Mouse (Mus musculus) neural tube, embryonic 12.5 days (tissue): ENCODE measurements at regions not wholly inside any gene's neighbourhood (a gene's known extent, or its start where the extent isn't known, plus 50 kb on each side); places are given as distances from the start of the nearest gene placed in this dataset.
A peak's percentile ranks its signal among the peaks of the same experiment; 100 is the strongest.

Source experiments
- ATAC-seq: fragments of 200-750 bp; cut with Nextera tagmentation; 2 replicates; pipeline ENCODE4 v1.8.0; 2017; ENCODE audit warnings: low read depth, mild to moderate bottlenecking, moderate TSS enrichment, moderate library complexity; ENCODE audit not compliant: low FRiP score
- H3K27ac ChIP-seq: fragments of 300-500 bp; sonication (generic); 2 replicates; pipeline ENCODE4 v1.5.1; 2016
- H3K27me3 ChIP-seq: fragments of 300-500 bp; sonication (generic); replicated peaks from 2 replicates; pipeline ENCODE4 v1.6.1; 2016; ENCODE audit warnings: mild to moderate bottlenecking
- H3K36me3 ChIP-seq: fragments of 300-500 bp; sonication (generic); 2 replicates; pipeline ENCODE4 v1.6.1; 2016; ENCODE audit warnings: mild to moderate bottlenecking
- H3K4me1 ChIP-seq: fragments of 300-500 bp; sonication (generic); 2 replicates; pipeline ENCODE4 v1.6.1; 2016
- H3K4me2 ChIP-seq: fragments of 300-500 bp; sonication (generic); replicated peaks from 2 replicates; pipeline ENCODE4 v1.6.1; 2016; ENCODE audit warnings: mild to moderate bottlenecking
- H3K4me3 ChIP-seq: fragments of 300-500 bp; sonication (generic); 2 replicates; pipeline ENCODE4 v1.5.1; 2016
- H3K9ac ChIP-seq: fragments of 300-500 bp; sonication (generic); 2 replicates; pipeline ENCODE4 v1.6.1; 2016; ENCODE audit warnings: mild to moderate bottlenecking
- H3K9me3 ChIP-seq: fragments of 300-500 bp; sonication (generic); 2 replicates; pipeline ENCODE4 v1.6.1; 2016; ENCODE audit warnings: mild to moderate bottlenecking
- WGBS: fragments of 180-500 bp; shearing (Covaris S2); methylation state at CpG from one replicate; pipeline ENCODE4 v1.1.7; 2016; 5-methylcytosine and 5-hydroxymethylcytosine counted together

DNA sequence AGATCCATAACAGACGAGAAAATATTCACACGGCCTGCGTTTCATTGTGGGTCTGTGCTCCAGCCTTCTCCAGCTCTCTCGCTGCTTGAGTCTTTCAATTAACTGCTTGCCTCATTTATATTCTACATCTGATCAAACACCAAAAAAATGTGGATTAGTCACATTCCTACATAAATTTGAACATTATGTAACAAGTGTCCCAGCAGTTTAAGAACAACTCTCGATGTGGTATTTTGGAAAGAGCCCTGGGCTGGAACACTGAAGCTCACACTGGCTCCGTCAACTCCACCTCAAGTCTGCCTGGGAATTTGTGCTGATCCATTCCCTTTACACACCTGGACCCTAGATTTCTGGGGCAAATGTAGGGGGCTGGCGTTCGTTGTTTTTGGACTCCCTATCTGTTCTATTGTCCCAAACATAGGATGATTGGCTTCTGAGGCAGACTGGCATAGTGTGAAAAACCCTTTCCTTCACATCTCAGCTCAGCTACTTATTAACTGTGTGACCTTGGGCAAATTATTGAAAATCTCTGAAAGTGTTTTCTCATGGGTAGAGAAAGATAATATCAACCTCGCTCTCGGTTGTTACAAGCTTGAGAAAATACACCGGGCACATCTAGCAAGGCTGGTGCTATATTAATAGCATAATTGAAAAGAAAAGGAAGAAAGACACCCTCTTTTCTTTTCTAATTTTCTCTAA is 161.0 kb upstream of the Rfx3 start:
- Histone ChIP-seq H3K4me3 (no peak overlapping the region), H3K4me2 (no peak overlapping the region), H3K27ac (no peak overlapping the region), H3K4me1 (no peaks in the 10 kb centered on the region), H3K9me3 (no peaks in the 10 kb centered on the region), H3K36me3 (no peaks in the 10 kb centered on the region), H3K9ac (no peak overlapping the region), H3K27me3 (no peaks in the 10 kb centered on the region)
- ATAC-seq: no peak
- WGBS: 95% methylated on average over 11 of the region's 11 CpGs

DNA sequence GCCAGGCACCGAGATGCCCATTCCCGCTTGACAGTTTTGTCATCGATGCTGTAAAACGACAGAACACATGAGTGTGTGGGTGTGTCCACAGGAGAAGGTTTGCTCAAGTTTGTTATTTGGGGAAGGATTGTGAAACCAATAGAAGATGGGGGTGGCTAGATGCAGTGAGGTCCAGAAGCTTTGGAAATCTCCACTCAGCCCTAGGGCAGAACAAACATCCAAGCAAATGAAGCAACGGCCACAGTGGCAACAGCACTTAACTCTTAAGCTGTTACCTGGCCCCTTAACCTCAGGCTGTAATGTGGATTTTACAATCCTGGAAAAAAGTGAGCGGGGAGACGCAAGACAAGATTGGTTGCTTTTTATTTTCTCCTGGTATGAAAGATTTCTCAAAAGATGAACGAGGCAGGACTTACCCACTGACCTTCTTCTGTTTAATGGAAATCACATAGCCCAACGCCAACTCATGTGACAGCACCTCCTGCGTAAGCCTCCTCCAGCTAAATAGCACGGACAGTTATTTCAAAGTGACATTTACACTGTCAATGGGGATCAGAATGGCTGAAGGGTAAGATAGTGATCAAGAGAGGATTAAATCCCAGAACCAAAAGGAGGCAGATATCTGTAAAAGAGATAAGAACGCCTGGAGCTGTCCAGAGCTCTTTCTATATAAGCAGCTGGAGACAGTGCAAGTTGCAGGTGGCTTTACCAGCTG is 156.6 kb upstream of the Rfx3 start:
- Histone ChIP-seq H3K4me3 (no peak overlapping the region), H3K36me3 (no peaks in the 10 kb centered on the region), H3K4me2 (no peak overlapping the region), H3K9ac (no peak overlapping the region), H3K4me1 (no peaks in the 10 kb centered on the region), H3K9me3 (no peaks in the 10 kb centered on the region), H3K27ac (no peak overlapping the region), H3K27me3 (no peaks in the 10 kb centered on the region)
- no peak for ATAC-seq
- 89% methylated on average over 12 of the region's 12 CpGs for WGBS

- Histone ChIP-seq H3K9ac (no peak overlapping the region), H3K4me1 (no peaks in the 10 kb centered on the region), H3K36me3 (no peaks in the 10 kb centered on the region), H3K4me3 (no peak overlapping the region), H3K27me3 (no peaks in the 10 kb centered on the region), H3K9me3 (no peaks in the 10 kb centered on the region), H3K27ac (no peak overlapping the region), H3K4me2 (no peak overlapping the region)
- WGBS: 82% methylated on average over 7 of the region's 7 CpGs
- no peak for ATAC-seq
Observed at GRCm38 (mm10) chr19:28166626-28167025, 155.7 kb upstream of the Rfx3 start.

DNA sequence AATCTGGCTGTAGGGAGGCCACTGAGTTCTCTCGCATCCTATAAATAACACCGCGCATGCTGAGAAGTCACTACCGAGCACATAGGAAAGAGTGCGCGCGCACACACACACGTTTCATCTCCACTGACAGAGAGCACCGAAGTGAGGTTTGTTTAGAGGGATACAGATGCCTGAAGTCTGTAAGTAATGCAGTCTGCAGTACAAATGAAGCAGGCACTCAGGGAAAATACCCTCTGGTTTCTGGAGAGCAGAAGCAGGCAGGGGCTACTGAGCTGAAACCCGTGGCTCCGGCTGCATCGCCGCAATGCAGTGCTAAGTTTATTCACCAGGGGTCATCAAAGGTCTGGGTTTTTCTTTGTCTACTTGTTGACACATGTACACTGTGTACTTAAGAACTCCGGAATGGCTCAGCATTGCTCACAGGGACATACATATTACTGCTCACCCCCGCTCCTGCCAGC is 155.0 kb upstream of the Rfx3 start:
- no peaks in the 10 kb centered on the region for H3K27me3 ChIP-seq
- H3K9ac ChIP-seq: no peak overlapping the region
- no peak overlapping the region for H3K4me3 ChIP-seq
- peak; percentile 75 for ATAC-seq
- 39% methylated on average over 15 of the region's 15 CpGs for WGBS
- no peaks in the 10 kb centered on the region for H3K36me3 ChIP-seq
- H3K27ac ChIP-seq: no peak overlapping the region
- H3K4me1 ChIP-seq: no peaks in the 10 kb centered on the region
- no peaks in the 10 kb centered on the region for H3K9me3 ChIP-seq
- H3K4me2 ChIP-seq: peak overlapping the region; percentile 42

GRCm38 (mm10) chr19:28163195-28163594 is 152.2 kb upstream of the Rfx3 start:
- Histone ChIP-seq H3K27me3 (no peaks in the 10 kb centered on the region), H3K4me3 (no peak overlapping the region), H3K4me1 (no peaks in the 10 kb centered on the region), H3K9ac (no peak overlapping the region), H3K27ac (no peak overlapping the region), H3K4me2 (no peak overlapping the region), H3K36me3 (no peaks in the 10 kb centered on the region), H3K9me3 (no peaks in the 10 kb centered on the region)
- ATAC-seq: no peak
- 85% methylated on average over 6 of the region's 6 CpGs for WGBS

DNA sequence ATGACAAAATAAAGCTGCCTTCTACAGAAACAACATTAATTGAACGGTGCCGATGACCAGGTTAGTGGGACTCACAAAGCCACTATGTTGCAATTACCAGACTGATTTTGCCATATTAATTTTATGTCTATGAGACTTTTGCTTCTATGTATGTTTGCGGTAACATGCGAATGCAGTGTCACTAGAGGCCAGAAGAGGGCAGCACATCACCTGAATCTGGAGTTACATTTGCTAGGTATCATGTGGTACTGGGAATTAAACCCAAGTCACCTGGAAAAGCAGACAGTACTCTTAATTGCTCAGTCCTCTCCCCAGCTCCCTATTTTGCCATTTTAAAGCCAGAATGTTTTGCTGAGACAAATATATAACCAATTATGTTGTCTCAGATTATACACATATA is 149.6 kb upstream of the Rfx3 start:
- no peaks in the 10 kb centered on the region for H3K36me3 ChIP-seq
- H3K4me3 ChIP-seq: no peak overlapping the region
- no peak for ATAC-seq
- H3K4me2 ChIP-seq: no peak overlapping the region
- H3K27ac ChIP-seq: no peak overlapping the region
- H3K9ac ChIP-seq: no peak overlapping the region
- H3K4me1 ChIP-seq: no peaks in the 10 kb centered on the region
- no peaks in the 10 kb centered on the region for H3K27me3 ChIP-seq
- WGBS: 81% methylated on average over 4 of the region's 4 CpGs
- H3K9me3 ChIP-seq: no peaks in the 10 kb centered on the region

GRCm38 (mm10) chr19:28157196-28157595 is 146.2 kb upstream of the Rfx3 start:
- no peak for ATAC-seq
- Histone ChIP-seq H3K27me3 (no peaks in the 10 kb centered on the region), H3K4me1 (no peaks in the 10 kb centered on the region), H3K36me3 (no peaks in the 10 kb centered on the region), H3K9ac (no peak overlapping the region), H3K9me3 (no peaks in the 10 kb centered on the region), H3K4me2 (no peak overlapping the region), H3K4me3 (no peak overlapping the region), H3K27ac (no peak overlapping the region)
- 75% methylated on average over 3 of the region's 3 CpGs for WGBS

- 84% methylated on average over 10 of the region's 10 CpGs for WGBS
Observed at GRCm38 (mm10) chr19:28137581-28137980, 126.6 kb upstream of the Rfx3 start.

GRCm38 (mm10) chr19:28134806-28135205 is 123.8 kb upstream of the Rfx3 start:
- Histone ChIP-seq H3K36me3 (no peaks in the 10 kb centered on the region), H3K27ac (no peak overlapping the region), H3K4me1 (no peaks in the 10 kb centered on the region), H3K4me2 (no peak overlapping the region), H3K9ac (no peak overlapping the region), H3K4me3 (no peak overlapping the region), H3K27me3 (no peaks in the 10 kb centered on the region), H3K9me3 (no peaks in the 10 kb centered on the region)
- ATAC-seq: no peak
- 24% methylated on average over 1 of the region's 1 CpGs for WGBS

More at GRCm38 (mm10) chr19:28137581-28137980, 126.6 kb upstream of the Rfx3 start:
- no peaks in the 10 kb centered on the region for H3K36me3 ChIP-seq
- no peaks in the 10 kb centered on the region for H3K4me1 ChIP-seq
- H3K9ac ChIP-seq: no peak overlapping the region
- no peaks in the 10 kb centered on the region for H3K27me3 ChIP-seq
- H3K9me3 ChIP-seq: no peaks in the 10 kb centered on the region
- no peak for ATAC-seq
- no peak overlapping the region for H3K27ac ChIP-seq
- H3K4me3 ChIP-seq: no peak overlapping the region
- H3K4me2 ChIP-seq: no peak overlapping the region

GRCm38 (mm10) chr19:28111263-28112180 is 100.6 kb upstream of the Rfx3 start:
- no peak overlapping the region for H3K9ac ChIP-seq
- no peaks in the 10 kb centered on the region for H3K4me1 ChIP-seq
- no peak for ATAC-seq
- 84% methylated on average over 10 of the region's 10 CpGs for WGBS
- no peaks in the 10 kb centered on the region for H3K9me3 ChIP-seq
- no peak overlapping the region for H3K4me2 ChIP-seq
- no peaks in the 10 kb centered on the region for H3K27me3 ChIP-seq
- no peaks in the 10 kb centered on the region for H3K36me3 ChIP-seq
- H3K27ac ChIP-seq: no peak overlapping the region
- no peak overlapping the region for H3K4me3 ChIP-seq

GRCm38 (mm10) chr19:28095620-28096019 is 84.7 kb upstream of the Rfx3 start:
- H3K27ac ChIP-seq: no peak overlapping the region
- H3K4me3 ChIP-seq: no peak overlapping the region
- peak overlapping the region; percentile 26 for H3K4me2 ChIP-seq
- ATAC-seq: no peak
- WGBS: 19% methylated on average over 9 of the region's 9 CpGs
- H3K9me3 ChIP-seq: no peaks in the 10 kb centered on the region
- H3K4me1 ChIP-seq: no peaks in the 10 kb centered on the region; the same call in 1 of the 2 replicates
- H3K27me3 ChIP-seq: no peaks in the 10 kb centered on the region
- H3K9ac ChIP-seq: no peak overlapping the region
- no peaks in the 10 kb centered on the region for H3K36me3 ChIP-seq

GRCm38 (mm10) chr19:28092252-28092651 is 81.3 kb upstream of the Rfx3 start:
- H3K4me3 ChIP-seq: no peak overlapping the region
- 91% methylated on average over 6 of the region's 6 CpGs for WGBS
- H3K36me3 ChIP-seq: no peaks in the 10 kb centered on the region
- peaks cover 3% of the 10 kb centered on the region; the same call in 1 of the 2 replicates for H3K4me1 ChIP-seq
- no peak overlapping the region for H3K27ac ChIP-seq
- no peak for ATAC-seq
- H3K9me3 ChIP-seq: no peaks in the 10 kb centered on the region
- H3K4me2 ChIP-seq: no peak overlapping the region
- no peak overlapping the region for H3K9ac ChIP-seq
- no peaks in the 10 kb centered on the region for H3K27me3 ChIP-seq
